Mouse (Mus musculus) cortical plate, adult 2 months (tissue): ENCODE results near the gene Jph2. TPM values are rescaled to one million over a fixed set of nuclear protein-coding genes. Genes with fewer than 3 reads are reported as not detected.
A peak's percentile ranks its signal among the peaks of the same experiment; 100 is the strongest.

Experiments
- H3K27ac ChIP-seq: fragments of 200-500 bp; 2 replicates; pipeline ENCODE4 v1.5.1; 2012; ENCODE audit warnings: low read length, control low read depth, inconsistent platforms; ENCODE audit not compliant: insufficient read depth
- H3K4me1 ChIP-seq: fragments of 200-500 bp; 2 replicates; pipeline ENCODE4 v1.6.1; 2011; ENCODE audit warnings: low read length; ENCODE audit not compliant: control insufficient read depth, insufficient read depth
- H3K4me3 ChIP-seq: fragments of 200-500 bp; 2 replicates; pipeline ENCODE4 v1.5.1; 2011; ENCODE audit warnings: mild to moderate bottlenecking, low read length, control low read depth; ENCODE audit not compliant: insufficient read depth
- CTCF ChIP-seq: fragments of 200-500 bp; IDR thresholded peaks from 2 replicates; pipeline ENCODE4 v1.5.1; 2011; ENCODE audit warnings: mild to moderate bottlenecking, control low read depth, low read length; ENCODE audit not compliant: insufficient read depth; ENCODE audit errors: extremely low read depth
- POLR2A ChIP-seq: fragments of 200-500 bp; IDR thresholded peaks from 2 replicates; pipeline ENCODE4 v1.6.1; 2011; ENCODE audit warnings: mild to moderate bottlenecking, low read length, control low read depth; ENCODE audit not compliant: insufficient read depth; ENCODE audit errors: extremely low read depth
- polyA plus RNA-seq: library from polyadenylated mRNA; depleted of rRNA; stranded (reverse); fragments of >200 nt; gene quantifications from 2 replicates; pipeline ENCODE4 v1.2.3, GENCODE M21; 2012

Jph2 gene
- polyA plus RNA-seq, 1 experiment, result 0.79 TPM

DNA sequence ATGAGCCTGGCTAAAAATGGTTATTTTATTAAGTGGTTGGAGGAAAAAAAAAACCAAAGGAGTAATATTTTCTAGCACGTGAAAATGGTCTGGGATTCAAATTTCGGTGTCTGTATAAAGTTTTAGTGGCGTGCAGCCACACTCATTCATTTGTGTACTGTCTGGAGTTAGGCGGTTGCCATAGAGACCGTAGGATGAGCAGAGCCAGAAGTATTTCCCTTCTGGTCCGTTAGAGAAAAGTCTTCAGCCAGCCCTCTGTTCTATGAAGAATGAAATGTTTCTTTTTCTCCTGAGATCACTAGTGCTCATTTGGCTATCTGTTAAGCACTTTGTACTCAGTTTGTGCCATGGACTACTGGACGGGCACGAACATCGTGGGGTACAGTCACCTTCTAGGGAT is 48.4 kb downstream of the Jph2 start:
- TF ChIP-seq CTCF (no peak), POLR2A (no peak)
- H3K4me3 ChIP-seq, result no peak overlapping the region
- H3K27ac ChIP-seq, result no peak overlapping the region
- peaks cover 2% of the 10 kb centered on the region for H3K4me1 ChIP-seq

DNA sequence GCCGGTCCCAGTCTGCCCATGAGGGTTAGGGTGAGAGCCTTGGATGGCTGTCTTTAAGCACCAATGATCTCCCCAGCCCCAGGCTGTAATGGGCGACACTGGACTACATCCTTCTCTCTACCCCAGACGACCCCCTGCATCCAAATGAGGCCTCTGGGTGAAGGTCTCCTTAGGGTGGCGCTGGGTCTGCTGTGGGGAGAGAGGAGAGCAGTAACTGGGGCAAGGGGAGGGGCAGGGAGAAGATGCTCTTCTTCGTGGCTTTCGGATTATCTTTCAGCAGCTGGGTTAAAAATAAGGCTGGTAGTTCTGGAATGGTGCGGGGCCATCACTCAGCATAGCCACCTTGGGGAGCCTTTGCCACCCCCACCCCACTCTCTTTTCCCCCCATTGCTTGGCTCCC is 49.1 kb downstream of the Jph2 start:
- Histone ChIP-seq H3K4me3 (no peak overlapping the region), H3K4me1 (peaks cover 2% of the 10 kb centered on the region), H3K27ac (no peak overlapping the region)
- TF ChIP-seq CTCF, result no peak
- no peak for TF ChIP-seq POLR2A

DNA sequence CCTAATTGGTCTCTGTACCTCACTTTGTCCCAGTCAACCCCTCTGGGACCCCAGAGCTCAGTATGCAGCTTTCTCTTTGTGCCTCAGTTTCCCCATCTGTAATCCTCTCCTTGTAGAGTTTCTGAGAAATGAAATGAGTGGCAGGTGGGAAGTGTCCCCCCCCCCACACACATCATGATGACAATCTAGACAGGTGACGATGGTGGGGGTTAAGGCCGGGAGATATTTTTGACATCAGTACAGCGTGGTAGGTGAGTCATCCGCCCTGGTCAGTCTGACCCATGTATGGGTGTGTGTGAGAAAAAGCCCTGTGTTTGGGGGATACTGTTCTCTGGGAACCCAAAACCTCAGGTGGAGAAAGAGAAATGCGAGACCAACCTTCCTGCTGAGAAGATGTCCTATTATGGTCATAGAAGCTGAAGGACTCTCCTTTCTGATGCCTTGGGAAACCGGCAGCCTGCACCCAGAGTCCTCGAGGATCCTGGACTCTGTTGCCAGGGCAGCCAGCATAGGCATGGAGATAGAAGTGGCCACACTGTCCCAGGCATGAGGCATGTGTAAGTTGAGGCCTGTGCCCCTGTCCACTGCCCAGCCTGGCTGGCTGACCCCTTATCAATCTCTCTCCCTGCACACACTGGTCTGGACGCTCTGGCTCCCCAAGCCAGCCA is 50.1 kb downstream of the Jph2 start:
- Histone ChIP-seq H3K4me1 (peaks cover 2% of the 10 kb centered on the region), H3K27ac (no peak overlapping the region), H3K4me3 (no peak overlapping the region)
- TF ChIP-seq POLR2A (no peak), CTCF (no peak)

DNA sequence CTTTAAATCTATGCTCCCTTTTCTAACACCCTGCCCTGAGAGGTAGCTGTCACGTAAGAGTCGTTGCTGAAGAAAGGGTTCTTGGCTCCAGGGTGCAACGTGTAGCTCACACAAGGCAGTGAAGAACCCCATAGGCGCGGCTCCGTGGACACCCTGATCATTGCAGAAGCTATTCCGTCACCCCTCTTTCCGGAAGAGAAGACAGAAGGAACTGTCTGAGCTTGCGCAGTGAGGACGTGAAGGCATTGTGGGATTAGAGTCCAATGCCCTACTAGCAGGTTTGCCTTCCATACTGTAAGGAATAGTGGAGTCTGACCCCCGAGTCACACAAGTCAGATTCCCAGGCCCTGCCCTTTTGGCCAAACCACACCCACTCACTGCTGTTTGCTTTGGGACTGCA is 51.3 kb downstream of the Jph2 start:
- no peak overlapping the region for H3K4me3 ChIP-seq

GRCm38 (mm10) chr2:163344976-163345660 is 52.7 kb downstream of the Jph2 start:
- no peak overlapping the region for H3K4me3 ChIP-seq
- TF ChIP-seq CTCF, result no peak
- peaks cover 2% of the 10 kb centered on the region for H3K4me1 ChIP-seq
- no peak overlapping the region for H3K27ac ChIP-seq

More for the DNA sequence above, 51.3 kb downstream of the Jph2 start:
- Histone ChIP-seq H3K27ac (no peak overlapping the region), H3K4me1 (peaks cover 2% of the 10 kb centered on the region)
- TF ChIP-seq CTCF, result no peak
- no peak for TF ChIP-seq POLR2A

- no peak overlapping the region for H3K27ac ChIP-seq
- TF ChIP-seq POLR2A (no peak), CTCF (peak; percentile 40; the same call in 1 of the 2 replicates)
- H3K4me3 ChIP-seq, result no peak overlapping the region
- H3K4me1 ChIP-seq, result no peaks in the 10 kb centered on the region
Measured at GRCm38 (mm10) chr2:163343671-163344070, 54.1 kb downstream of the Jph2 start.

- no peaks in the 10 kb centered on the region for H3K4me1 ChIP-seq
- peak; percentile 91 for TF ChIP-seq CTCF
- no peak for TF ChIP-seq POLR2A
- no peak overlapping the region for H3K27ac ChIP-seq
- H3K4me3 ChIP-seq, result no peak overlapping the region
Measured at GRCm38 (mm10) chr2:163340263-163340662, 57.5 kb downstream of the Jph2 start.

- peaks cover 4% of the 10 kb centered on the region; the same call in 1 of the 2 replicates for H3K4me1 ChIP-seq
- H3K4me3 ChIP-seq, result no peak overlapping the region
- no peak for TF ChIP-seq POLR2A
- no peak for TF ChIP-seq CTCF
- no peak overlapping the region for H3K27ac ChIP-seq
Measured at GRCm38 (mm10) chr2:163332368-163333055, 65.3 kb downstream of the Jph2 start.

GRCm38 (mm10) chr2:163331423-163331822 is 66.4 kb downstream of the Jph2 start:
- Histone ChIP-seq H3K27ac (no peak overlapping the region), H3K4me3 (no peak overlapping the region), H3K4me1 (peaks cover 4% of the 10 kb centered on the region; the same call in 1 of the 2 replicates)
- TF ChIP-seq POLR2A (no peak), CTCF (no peak)
